Mouse (Mus musculus) kidney, embryonic 15.5 days (tissue): ENCODE results near the gene Prkca. TPM values are rescaled to one million over a fixed set of nuclear protein-coding genes. Genes with fewer than 3 reads are reported as not detected.
A peak's percentile ranks its signal among the peaks of the same experiment; 100 is the strongest.

Experiments
- ATAC-seq: fragments of 200-750 bp; cut with Nextera tagmentation; replicated peaks from 2 replicates; pipeline ENCODE4 v1.8.0; 2017; ENCODE audit warnings: moderate TSS enrichment; ENCODE audit not compliant: low FRiP score
- H3K27ac ChIP-seq: fragments of 300-500 bp; sonication (generic); 2 replicates; pipeline ENCODE4 v1.5.1; 2015; ENCODE audit warnings: mild to moderate bottlenecking, inconsistent platforms
- H3K27me3 ChIP-seq: fragments of 300-500 bp; sonication (generic); 2 replicates; pipeline ENCODE4 v1.6.1; 2015; ENCODE audit warnings: inconsistent platforms
- H3K36me3 ChIP-seq: fragments of 300-500 bp; sonication (generic); 2 replicates; pipeline ENCODE4 v1.6.1; 2015; ENCODE audit warnings: inconsistent platforms
- H3K4me1 ChIP-seq: fragments of 300-500 bp; sonication (generic); 2 replicates; pipeline ENCODE4 v1.6.1; 2015; ENCODE audit warnings: inconsistent platforms
- H3K4me2 ChIP-seq: fragments of 300-500 bp; sonication (generic); 2 replicates; pipeline ENCODE4 v1.6.1; 2015; ENCODE audit warnings: moderate library complexity, mild to moderate bottlenecking, inconsistent platforms
- H3K4me3 ChIP-seq: fragments of 300-500 bp; sonication (generic); replicated peaks from 2 replicates; pipeline ENCODE4 v1.5.1; 2015; ENCODE audit warnings: mild to moderate bottlenecking, inconsistent platforms
- H3K9ac ChIP-seq: fragments of 300-500 bp; sonication (generic); 2 replicates; pipeline ENCODE4 v1.6.1; 2015; ENCODE audit warnings: mild to moderate bottlenecking, inconsistent platforms
- H3K9me3 ChIP-seq: fragments of 300-500 bp; sonication (generic); replicated peaks from 2 replicates; pipeline ENCODE4 v1.6.1; 2016; ENCODE audit warnings: inconsistent platforms
- WGBS: fragments of 180-500 bp; shearing (Covaris S2); methylation state at CpG from one replicate; pipeline ENCODE4 v1.1.7; 2015; ENCODE audit warnings: mixed read lengths; 5-methylcytosine and 5-hydroxymethylcytosine counted together
- polyA plus RNA-seq: library from polyadenylated mRNA; unstranded; fragments of >200 nt; fragmentation: Nextera tagmentation; extraction: Ambion mirVana; gene quantifications from 2 replicates; pipeline ENCODE4 v1.2.1, GENCODE M21; 2015

Gene Prkca
- polyA plus RNA-seq, 1 experiment from 2014 or later = 7.4 TPM

DNA sequence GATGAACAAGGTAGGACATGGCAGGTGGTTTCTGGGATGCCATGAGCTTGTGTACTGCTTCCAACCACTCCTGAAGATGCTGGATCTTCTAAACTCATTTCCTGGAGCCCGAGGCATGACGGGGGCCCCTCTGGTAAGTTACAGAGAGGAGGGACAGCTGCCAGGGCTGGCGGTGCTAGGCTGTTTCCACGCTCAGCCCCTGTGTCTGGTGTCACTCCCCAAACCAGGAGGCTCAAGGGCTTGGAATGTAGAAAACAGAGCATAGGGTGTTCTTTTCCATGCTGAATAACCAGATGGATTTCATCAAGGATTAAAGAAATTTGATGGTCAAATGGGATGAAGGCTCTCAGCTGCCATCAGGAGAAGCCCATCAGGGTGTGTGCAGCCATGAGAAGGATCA lies 104.6 kb downstream of the Prkca start:
- ATAC-seq = peak; percentile 63; the same call in 1 of the 2 replicates
- no peaks in the 10 kb centered on the region for H3K36me3 ChIP-seq
- H3K4me3 ChIP-seq = no peak overlapping the region
- no peak overlapping the region for H3K9ac ChIP-seq
- H3K27me3 ChIP-seq = no peaks in the 10 kb centered on the region
- no peak overlapping the region for H3K4me2 ChIP-seq
- H3K4me1 ChIP-seq = peaks cover 48% of the 10 kb centered on the region
- 0 out of 2 replicates have a peak overlapping the region, but pooled peaks have one; percentile 41 for H3K27ac ChIP-seq
- H3K9me3 ChIP-seq = no peaks in the 10 kb centered on the region
- 55% methylated on average over 4 of the region's 4 CpGs for WGBS

DNA sequence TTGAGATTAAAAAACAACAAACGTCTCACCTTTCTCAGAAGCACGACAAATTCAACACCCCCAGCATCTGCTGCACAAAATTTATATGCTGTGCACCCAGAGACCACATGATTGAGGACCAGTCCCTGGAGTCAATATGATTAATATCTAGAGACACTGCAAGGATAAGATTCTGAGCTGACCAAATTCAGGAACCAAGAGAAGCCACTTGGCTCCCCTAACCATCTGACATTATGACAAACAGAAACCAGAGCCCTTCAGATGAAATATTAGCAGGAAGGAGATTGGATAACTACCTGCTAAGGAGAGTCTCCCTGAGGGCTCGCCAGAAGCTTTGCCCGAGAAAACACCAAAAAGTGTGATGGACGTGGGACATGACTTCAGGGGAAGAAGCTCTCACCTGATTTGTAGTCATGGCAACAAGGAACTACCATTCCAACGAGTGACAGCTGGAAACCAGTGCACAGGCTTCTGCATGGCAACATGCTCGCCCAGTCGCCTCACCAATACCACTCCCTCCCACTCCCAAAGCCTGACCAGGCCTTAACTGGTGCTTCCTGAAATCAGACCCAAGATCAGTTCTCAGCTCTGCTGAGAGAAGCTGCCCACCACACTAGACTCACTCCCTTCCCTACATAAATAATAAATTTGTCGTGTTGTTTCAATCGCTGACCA lies 106.8 kb downstream of the Prkca start:
- Histone ChIP-seq H3K9me3 (no peaks in the 10 kb centered on the region), H3K27me3 (no peaks in the 10 kb centered on the region), H3K4me2 (no peak overlapping the region), H3K4me3 (no peak overlapping the region), H3K27ac (peak overlapping the region; percentile 54; the same call in 1 of the 2 replicates), H3K4me1 (peaks cover 46% of the 10 kb centered on the region), H3K9ac (no peak overlapping the region), H3K36me3 (no peaks in the 10 kb centered on the region)
- WGBS = 28% methylated on average over 10 of the region's 10 CpGs
- no peak for ATAC-seq

DNA sequence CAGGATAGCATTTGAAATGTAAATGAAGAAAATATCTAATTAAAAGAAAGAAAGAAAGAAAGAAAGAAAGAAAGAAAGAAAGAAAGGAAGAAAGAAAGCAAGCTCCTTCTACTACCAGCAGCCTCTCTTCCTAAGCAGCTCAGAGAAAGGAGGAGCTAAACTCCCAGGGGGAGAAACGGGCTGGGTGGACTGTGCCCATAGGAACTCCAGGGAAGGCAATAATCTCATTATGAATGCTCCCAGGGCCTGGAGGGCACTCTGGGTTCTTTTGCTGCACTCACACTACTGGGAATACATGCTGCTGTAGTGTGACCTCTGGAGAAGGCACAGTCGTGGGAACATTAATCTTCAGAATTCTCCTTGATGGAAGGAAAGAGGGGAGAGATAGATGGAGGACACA lies 107.5 kb downstream of the Prkca start:
- WGBS = 12% methylated on average over 2 of the region's 2 CpGs

DNA sequence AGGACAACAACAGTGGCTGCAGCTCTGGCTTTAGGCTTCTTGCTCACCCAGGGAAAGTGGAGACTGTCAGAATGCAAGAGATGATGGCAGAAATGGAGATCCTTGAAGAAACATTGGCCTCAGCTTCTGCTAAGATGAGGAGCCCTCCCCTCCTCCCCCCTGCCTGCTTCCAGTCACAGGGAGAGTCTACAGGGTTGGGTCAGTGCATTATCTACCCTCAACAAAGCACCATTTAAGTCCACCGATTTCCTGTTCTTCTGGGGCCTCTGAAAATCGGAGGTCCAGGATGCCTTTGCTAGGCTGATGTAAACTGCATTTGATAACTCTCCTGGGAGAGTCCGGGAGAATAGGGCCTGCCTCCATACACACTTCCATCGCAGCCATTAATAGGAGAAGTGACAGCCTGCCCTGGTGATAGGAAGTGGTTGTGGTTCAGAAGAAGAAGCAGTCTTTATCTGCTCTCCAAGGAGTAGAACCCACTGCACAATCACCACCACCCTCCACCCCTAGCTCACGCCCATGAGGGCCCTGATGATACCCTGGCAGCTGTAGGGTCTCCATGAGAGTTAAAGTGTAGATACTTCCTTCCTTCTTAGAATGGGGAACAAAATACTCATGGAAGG lies 108.5 kb downstream of the Prkca start:
- no peak overlapping the region for H3K4me3 ChIP-seq
- ATAC-seq = no peak
- H3K36me3 ChIP-seq = no peaks in the 10 kb centered on the region
- 76% methylated on average over 5 of the region's 5 CpGs for WGBS
- peaks cover 37% of the 10 kb centered on the region for H3K4me1 ChIP-seq
- H3K27ac ChIP-seq = no peak overlapping the region
- no peak overlapping the region for H3K4me2 ChIP-seq
- H3K9ac ChIP-seq = no peak overlapping the region
- no peaks in the 10 kb centered on the region for H3K27me3 ChIP-seq
- H3K9me3 ChIP-seq = no peaks in the 10 kb centered on the region

More for the DNA sequence above, 107.5 kb downstream of the Prkca start:
- H3K9ac ChIP-seq = no peak overlapping the region
- no peaks in the 10 kb centered on the region for H3K27me3 ChIP-seq
- no peak overlapping the region for H3K4me3 ChIP-seq
- H3K4me1 ChIP-seq = peaks cover 45% of the 10 kb centered on the region
- H3K4me2 ChIP-seq = no peak overlapping the region
- H3K27ac ChIP-seq = peak overlapping the region; percentile 54; the same call in 1 of the 2 replicates
- no peaks in the 10 kb centered on the region for H3K36me3 ChIP-seq
- ATAC-seq = no peak
- H3K9me3 ChIP-seq = no peaks in the 10 kb centered on the region

DNA sequence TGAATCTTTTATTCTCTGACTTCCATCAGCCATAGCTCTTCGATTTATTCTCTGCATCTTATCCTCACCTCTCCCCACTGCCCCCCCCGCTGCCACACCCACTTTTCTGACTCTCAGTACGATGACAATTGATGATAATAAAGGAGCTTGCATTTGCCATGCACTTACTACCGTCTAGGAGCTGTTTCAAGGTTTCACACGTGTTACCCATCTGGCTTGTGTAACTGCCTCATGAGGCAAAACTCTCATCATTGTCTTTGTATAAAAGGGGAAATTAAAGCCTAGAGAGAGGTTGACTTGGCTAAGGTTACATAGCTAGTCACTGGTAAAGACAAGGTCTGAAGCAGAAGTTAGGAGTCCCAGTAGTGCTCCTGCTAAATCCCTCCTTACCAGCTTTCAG lies 110.7 kb downstream of the Prkca start:
- 78% methylated on average over 5 of the region's 5 CpGs for WGBS
- Histone ChIP-seq H3K36me3 (no peaks in the 10 kb centered on the region), H3K9ac (no peak overlapping the region), H3K27me3 (no peaks in the 10 kb centered on the region), H3K9me3 (no peaks in the 10 kb centered on the region), H3K4me1 (peaks cover 23% of the 10 kb centered on the region), H3K27ac (no peak overlapping the region), H3K4me3 (no peak overlapping the region), H3K4me2 (no peak overlapping the region)
- no peak for ATAC-seq

DNA sequence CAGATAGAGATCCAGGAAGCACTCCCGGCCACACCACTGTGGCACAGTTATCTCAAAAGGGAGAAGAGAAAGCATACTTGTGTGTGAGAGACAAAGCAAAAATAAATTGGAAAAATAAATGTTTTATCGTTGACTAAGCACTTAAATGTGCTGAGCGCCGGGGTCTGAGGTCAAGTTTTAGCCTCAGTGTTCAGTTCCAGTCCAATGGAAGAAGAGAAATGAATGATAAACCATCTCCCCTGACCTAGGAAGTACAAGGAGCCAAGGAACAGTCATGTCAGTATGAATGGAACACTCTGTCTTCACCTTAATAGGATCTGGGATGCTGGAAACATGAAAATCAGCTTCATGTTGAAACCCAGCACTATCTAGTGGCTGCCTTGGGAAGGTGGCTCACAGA lies 113.6 kb downstream of the Prkca start:
- H3K9me3 ChIP-seq = no peaks in the 10 kb centered on the region
- no peak for ATAC-seq

DNA sequence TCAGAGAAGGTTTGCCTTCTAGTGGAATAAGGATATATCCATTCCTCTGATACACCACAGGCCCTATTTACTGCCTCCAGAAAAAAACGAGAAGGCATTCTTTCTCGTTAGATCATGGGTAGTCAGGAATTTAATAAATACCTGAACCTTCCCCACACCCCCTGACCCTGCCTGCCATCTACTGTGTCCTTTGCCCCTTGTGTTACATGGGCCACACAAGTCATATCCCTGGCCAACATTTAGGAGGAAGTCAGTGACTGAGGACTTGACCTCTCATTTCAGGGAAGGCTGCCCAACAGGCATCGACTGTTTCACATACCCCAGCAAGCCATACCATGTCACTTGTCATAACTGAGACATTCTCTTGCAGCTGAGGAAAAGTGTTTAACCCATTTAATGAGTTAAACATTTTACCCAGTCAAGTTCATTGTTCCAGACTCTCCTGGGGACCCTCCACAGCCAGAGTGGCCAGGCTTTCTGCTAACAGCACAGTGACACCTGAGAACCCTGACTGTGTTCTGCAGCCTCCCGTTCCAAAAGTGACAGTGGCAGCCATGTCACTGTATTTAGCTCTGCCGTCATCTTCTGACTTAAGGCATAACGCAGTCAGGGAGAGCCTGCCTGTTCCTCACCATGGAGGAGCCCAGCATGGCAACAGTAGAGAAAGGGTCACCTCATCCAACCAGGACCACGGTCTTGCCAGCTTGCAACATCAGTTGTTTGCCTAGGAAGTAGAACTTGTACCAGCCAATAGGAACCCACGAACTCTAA lies 114.4 kb downstream of the Prkca start:
- no peak overlapping the region for H3K27ac ChIP-seq
- peaks cover 13% of the 10 kb centered on the region for H3K4me1 ChIP-seq
- ATAC-seq = no peak
- no peak overlapping the region for H3K4me3 ChIP-seq
- no peak overlapping the region for H3K9ac ChIP-seq
- no peaks in the 10 kb centered on the region for H3K36me3 ChIP-seq
- H3K4me2 ChIP-seq = no peak overlapping the region
- 65% methylated on average over 8 of the region's 8 CpGs for WGBS
- no peaks in the 10 kb centered on the region for H3K9me3 ChIP-seq
- no peaks in the 10 kb centered on the region for H3K27me3 ChIP-seq

More for the DNA sequence above, 113.6 kb downstream of the Prkca start:
- Histone ChIP-seq H3K27me3 (no peaks in the 10 kb centered on the region), H3K4me2 (no peak overlapping the region), H3K27ac (no peak overlapping the region), H3K36me3 (no peaks in the 10 kb centered on the region), H3K9ac (no peak overlapping the region), H3K4me1 (peaks cover 9% of the 10 kb centered on the region), H3K4me3 (no peak overlapping the region)
- WGBS = 87% methylated on average over 4 of the region's 4 CpGs

DNA sequence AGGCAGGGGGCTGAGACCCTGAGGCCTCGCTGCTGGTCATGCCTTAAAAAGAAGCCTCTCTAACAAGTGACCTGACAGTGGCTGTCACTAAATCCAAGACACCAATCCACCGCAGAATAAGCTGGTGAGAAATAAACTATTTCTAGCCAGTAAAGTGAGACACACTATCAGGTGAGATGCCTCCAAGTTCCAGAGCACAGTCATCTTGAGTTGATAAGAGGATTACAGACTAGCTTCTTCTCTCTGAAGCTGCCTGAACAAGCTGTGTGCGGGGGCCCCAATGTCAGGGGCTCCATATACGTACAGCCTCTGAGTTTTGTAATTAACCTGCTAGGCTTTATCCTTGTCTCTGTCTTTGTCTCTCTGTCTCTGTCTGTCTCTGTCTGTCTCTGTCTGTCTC lies 115.2 kb downstream of the Prkca start:
- H3K9me3 ChIP-seq = no peaks in the 10 kb centered on the region
- peaks cover 22% of the 10 kb centered on the region for H3K4me1 ChIP-seq
- no peak overlapping the region for H3K4me3 ChIP-seq
- no peaks in the 10 kb centered on the region for H3K27me3 ChIP-seq
- H3K9ac ChIP-seq = no peak overlapping the region
- H3K36me3 ChIP-seq = no peaks in the 10 kb centered on the region
- H3K27ac ChIP-seq = no peak overlapping the region
- H3K4me2 ChIP-seq = no peak overlapping the region
- WGBS = 81% methylated on average over 4 of the region's 4 CpGs
- no peak for ATAC-seq

DNA sequence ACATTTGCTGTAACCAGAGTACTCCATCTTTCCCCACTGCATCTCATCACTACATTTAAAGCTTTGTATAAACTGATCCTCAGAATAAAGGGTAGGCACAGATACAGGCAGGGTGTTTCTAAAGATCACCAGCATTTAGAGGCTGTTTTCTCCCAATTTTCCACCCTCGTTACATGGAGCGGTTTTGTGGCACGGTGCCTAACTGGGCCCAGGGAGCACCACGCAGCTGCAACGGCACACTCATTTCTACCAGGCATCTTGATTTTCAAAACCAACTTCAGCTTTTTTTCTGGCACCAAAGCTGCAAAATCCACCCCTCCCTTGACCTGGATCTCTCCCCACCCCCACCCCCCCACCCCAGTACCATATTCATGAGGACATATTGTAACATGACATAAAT lies 117.5 kb downstream of the Prkca start:
- H3K27me3 ChIP-seq = no peaks in the 10 kb centered on the region
- peaks cover 36% of the 10 kb centered on the region for H3K4me1 ChIP-seq
- H3K36me3 ChIP-seq = no peaks in the 10 kb centered on the region
- no peak overlapping the region for H3K27ac ChIP-seq
- no peak overlapping the region for H3K9ac ChIP-seq
- H3K4me2 ChIP-seq = no peak overlapping the region
- ATAC-seq = no peak
- H3K9me3 ChIP-seq = no peaks in the 10 kb centered on the region
- H3K4me3 ChIP-seq = no peak overlapping the region
- WGBS = 94% methylated on average over 5 of the region's 5 CpGs

DNA sequence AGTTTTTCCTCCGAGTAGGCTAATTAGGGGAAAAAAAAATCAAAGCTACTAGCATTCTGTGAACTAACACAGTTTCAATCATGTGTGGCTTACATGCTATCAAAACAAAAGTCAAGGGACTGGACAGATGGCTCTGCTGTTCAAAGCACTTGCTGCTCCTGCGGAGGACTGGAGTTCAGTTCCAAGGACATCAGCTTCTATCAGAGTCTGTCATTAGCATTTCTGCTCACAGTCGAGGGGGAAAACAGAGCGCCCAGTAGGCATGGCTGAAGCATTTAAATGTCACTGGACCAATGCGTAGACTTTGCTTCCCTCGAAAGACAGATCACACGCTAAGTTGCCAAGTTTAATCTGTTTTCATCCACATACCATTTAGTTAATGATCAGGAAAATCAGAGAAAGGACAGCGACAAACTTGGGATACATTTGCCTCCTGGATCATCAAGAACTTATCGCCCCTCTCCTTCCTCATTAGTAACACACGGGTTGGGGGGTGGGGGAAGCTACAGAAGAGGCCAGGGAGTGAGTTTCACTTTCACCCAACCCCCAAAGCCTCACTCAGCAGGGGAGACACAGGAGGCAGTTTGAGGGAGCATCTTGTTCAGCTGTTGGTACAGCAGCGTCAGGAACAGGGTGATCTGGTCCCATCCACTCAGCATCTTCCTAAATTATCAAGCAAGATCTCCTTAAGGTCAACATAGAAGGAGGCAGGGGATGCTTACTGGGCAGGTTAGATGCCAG lies 119.3 kb downstream of the Prkca start:
- no peaks in the 10 kb centered on the region for H3K27me3 ChIP-seq
- no peak for ATAC-seq
- 37% methylated on average over 11 of the region's 11 CpGs for WGBS

DNA sequence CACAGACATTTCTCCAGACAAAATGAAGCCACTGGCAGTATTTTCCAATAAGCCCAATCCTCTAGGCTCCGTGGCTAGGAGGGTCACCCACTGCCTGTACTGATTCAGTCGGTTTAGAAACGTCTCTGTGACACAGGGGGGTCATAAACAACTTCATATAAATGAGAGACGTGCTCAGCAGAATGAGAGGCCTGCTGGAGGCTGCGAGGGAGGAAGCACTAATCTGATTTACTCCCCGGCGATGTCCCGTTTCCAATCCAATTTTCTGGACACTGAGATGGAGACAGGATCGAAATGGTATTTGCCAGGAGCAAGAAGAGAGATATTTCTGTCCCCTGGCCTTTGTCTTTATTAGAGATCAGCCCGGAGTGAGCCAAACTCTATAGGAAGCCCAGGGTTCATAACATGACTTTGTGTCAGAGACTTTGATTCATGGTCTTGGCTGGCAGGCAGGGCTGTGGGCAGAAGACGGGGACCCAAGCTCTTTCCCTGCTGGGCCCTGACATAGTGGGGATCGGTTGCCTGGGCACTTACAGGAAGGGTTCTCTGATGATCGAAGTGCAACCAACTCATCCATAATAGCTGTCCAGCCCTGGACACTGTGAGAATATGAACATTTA lies 120.0 kb downstream of the Prkca start:
- H3K4me3 ChIP-seq = no peak overlapping the region
- WGBS = 37% methylated on average over 13 of the region's 13 CpGs
- H3K9ac ChIP-seq = no peak overlapping the region
- no peaks in the 10 kb centered on the region for H3K27me3 ChIP-seq
- no peaks in the 10 kb centered on the region for H3K9me3 ChIP-seq
- H3K36me3 ChIP-seq = no peaks in the 10 kb centered on the region
- no peak for ATAC-seq
- peak overlapping the region; percentile 37; the same call in 1 of the 2 replicates for H3K27ac ChIP-seq
- H3K4me2 ChIP-seq = no peak overlapping the region
- H3K4me1 ChIP-seq = peaks cover 40% of the 10 kb centered on the region

More for the DNA sequence above, 119.3 kb downstream of the Prkca start:
- Histone ChIP-seq H3K36me3 (no peaks in the 10 kb centered on the region), H3K27ac (peak overlapping the region; percentile 37; the same call in 1 of the 2 replicates), H3K4me2 (peak overlapping the region; percentile 32), H3K4me3 (no peak overlapping the region), H3K9me3 (no peaks in the 10 kb centered on the region), H3K9ac (no peak overlapping the region), H3K4me1 (peaks cover 40% of the 10 kb centered on the region)
